Mouse (Mus musculus): ENCODE measurements around the gene Il2rb. TPM values are rescaled to one million over a fixed set of nuclear protein-coding genes. Genes with fewer than 3 reads are reported as not detected.
A peak's percentile ranks its signal among the peaks of the same experiment; 100 is the strongest.

The Il2rb gene
- polyA plus RNA-seq, 1 experiment, result 3.1 TPM

GRCm38 (mm10) chr15:78520112-78520715 lies 25.1 kb upstream of the Il2rb start:
- no peak for DNase-seq (ENCODE audit: low read depth)

GRCm38 (mm10) chr15:78518221-78518620 lies 23.1 kb upstream of the Il2rb start:
- no peak for DNase-seq (ENCODE audit: low read depth)

- no peak for DNase-seq (ENCODE audit: low read depth)
Observed at GRCm38 (mm10) chr15:78515759-78516158, 20.7 kb upstream of the Il2rb start.

GRCm38 (mm10) chr15:78514393-78515146 lies 19.5 kb upstream of the Il2rb start:
- no peak for DNase-seq (ENCODE audit: low read depth)

DNA sequence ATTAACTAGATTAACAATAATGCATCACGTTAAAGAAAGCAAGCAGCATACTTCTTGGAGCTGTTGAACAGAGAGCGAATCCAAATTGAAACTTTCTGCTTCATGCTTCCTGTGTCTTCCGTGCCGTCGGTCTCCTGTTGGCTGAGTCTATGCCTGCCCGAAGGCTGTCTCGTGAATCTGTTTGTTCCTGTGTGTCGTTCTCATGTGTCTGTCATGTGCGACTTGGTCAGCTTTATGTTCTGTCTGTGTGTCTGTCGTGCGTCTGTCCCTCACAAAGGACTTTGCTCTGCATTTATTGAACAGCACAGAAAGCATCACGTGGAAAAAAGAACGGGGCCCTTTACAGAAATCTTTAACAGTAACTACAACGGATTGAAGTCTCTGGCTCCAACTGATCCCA lies 17.9 kb upstream of the Il2rb start:
- DNase-seq (ENCODE audit: low read depth), result no peak

DNA sequence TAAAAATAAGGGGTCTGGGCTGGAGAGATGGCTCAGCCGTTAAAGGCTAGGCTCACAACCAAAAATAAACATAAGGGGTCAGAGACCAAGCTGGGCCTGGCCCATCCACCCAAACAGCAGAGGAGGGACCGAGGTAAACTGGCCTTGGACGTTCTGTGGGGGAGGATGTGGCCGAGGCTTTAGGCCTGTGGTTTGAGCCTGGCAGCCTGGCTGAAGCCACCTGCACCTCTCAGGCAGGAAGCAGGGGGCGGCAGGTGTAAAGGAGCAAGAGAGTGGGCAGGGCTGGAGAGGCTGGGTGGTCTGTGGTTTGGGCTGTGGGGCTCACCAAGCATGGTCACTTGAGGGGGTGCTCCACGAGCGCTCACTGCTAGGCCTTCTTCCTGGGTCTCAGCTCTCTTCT lies 16.9 kb upstream of the Il2rb start:
- DNase-seq (ENCODE audit: low read depth), result no peak

DNA sequence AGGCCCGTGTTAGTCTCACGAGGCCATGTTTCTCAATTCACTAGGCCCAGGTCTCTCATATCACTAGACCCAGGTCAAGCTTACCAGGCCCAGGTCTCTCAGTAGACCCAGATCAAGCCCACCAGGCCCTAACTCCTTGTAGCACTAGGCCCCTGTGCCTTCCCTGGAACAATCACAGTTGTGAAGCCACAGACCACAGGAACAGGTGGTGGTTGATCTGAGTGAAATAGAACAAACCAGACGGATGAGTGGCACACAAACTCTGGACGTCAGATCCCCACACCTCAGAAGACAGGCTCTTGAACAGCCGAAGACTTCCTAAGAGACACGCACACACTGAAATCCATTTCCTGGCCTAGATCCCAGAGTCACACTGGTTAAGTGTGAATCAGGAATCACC lies 15.7 kb upstream of the Il2rb start:
- DNase-seq (ENCODE audit: low read depth), result no peak

- DNase-seq (ENCODE audit: low read depth), result no peak
Observed at GRCm38 (mm10) chr15:78510121-78510576, 15.1 kb upstream of the Il2rb start.

DNA sequence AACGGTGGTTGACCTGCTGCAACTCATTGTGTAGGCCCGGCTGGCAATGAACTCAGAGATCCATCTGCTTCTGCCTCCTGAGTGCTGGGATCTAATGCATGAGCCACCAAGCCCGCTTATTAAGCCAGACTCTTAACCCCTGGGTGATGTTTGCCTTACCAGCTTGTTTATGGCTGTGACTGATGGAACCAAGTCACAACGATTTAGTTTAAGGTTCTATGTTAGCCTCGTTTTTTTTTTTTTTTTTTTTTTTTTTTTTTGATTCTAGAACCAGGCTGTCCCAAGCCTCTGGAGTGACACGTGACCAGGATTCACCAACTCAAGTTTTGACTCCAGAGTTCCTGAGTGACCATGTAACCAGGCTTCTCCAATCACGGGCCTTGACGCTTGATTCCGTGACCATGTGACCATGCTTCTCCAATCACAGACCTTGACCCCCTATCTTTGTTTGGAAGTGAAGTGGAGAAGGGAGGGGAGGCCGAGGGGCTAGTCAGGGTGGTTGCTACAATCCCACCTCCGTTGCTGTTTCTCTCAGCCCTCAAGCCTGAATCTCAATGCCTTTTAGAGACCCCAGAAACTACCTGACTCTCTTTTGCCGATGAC lies 14.3 kb upstream of the Il2rb start:
- no peak for DNase-seq (ENCODE audit: low read depth)

GRCm38 (mm10) chr15:78508443-78508842 lies 13.4 kb upstream of the Il2rb start:
- DNase-seq (ENCODE audit: low read depth), result peak; percentile 54

DNA sequence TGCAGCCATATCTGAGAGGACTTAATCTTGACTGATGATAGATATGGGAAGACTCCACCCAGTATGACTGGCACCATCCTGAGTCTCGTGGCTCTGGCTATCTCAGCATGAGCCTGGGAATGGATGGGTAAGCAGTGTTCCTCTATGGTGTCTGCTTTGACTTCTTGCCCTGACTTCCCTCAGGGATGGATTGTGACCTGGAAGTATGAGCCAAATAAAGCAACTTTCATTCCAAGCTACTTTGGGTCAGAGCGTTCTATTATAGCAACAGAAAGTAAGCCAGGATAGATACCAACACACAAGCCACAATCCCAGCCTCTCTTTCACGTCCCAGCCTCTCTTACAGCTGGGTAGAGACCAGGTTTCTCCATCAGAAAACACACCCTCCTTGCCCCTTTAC lies 10.5 kb upstream of the Il2rb start:
- DNase-seq (ENCODE audit: low read depth), result peak; percentile 60

- no peak for DNase-seq (ENCODE audit: low read depth)
Observed at GRCm38 (mm10) chr15:78504816-78505215, 9.7 kb upstream of the Il2rb start.

- no peak for DNase-seq (ENCODE audit: low read depth)
Observed at GRCm38 (mm10) chr15:78504013-78504412, 8.9 kb upstream of the Il2rb start.

DNA sequence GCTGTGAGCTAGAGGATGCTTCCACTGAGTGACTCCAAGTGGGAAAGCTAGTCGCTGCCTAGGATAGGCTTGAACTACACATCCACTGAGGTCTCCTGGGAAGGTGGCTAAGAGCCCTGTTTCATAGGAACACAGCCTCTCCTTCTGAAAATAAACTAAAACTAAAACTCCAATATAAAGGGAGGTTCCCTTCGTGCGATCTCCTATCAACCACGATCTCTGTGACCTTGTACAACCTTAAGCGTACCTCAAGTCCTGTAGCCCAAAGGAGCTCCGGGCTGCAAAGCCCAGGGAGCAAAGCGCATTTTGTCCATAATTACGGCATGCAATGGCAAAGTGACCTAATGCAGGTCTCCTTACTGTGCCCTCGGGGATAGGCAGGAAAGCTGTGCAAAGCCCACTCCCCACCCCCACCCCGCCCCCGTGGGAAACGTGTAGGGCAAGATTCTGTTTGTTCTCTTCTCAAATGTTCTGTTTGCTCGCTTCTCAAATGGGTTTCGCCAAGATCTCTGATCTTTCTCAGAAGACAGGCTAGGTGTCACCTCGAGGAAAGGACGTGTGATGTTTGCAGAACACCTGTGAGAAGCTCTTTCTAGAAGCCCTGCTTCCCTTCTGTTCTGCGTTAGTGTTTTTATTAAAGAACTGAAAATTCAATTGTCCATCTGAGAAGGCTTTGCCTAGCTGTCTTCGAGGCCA lies 7.5 kb upstream of the Il2rb start:
- no peak for DNase-seq (ENCODE audit: low read depth)

DNA sequence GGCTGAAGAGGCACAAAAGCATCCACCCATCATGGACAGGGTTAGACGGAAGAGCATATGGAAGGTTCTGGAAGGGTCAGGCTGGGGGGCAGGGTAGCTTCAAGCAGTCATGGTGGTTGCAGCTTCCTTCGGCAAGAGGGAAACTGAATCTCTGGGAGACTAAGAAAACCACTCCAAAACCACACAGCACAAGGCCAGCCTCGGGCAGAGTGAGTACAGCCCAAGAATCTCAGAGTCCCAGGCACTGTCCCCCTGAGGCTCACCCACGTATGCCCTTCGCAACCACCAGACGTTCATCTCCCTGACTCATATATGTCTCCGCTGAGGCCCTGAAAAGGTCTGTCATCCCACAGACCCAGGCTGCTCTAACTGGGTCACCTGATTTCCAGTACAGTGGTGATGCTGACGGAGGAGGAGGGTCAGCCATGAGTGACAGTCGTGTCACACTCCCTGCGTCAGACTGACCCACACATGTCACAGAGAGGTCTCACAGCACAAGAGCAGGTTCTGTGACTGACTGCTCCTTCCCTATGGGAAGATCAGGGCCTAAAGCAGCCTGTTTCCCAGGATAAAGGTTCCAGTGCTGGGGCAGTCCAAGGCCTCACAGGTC lies 1.6 kb downstream of the Il2rb start:
- DNase-seq (ENCODE audit: low read depth), result no peak

DNA sequence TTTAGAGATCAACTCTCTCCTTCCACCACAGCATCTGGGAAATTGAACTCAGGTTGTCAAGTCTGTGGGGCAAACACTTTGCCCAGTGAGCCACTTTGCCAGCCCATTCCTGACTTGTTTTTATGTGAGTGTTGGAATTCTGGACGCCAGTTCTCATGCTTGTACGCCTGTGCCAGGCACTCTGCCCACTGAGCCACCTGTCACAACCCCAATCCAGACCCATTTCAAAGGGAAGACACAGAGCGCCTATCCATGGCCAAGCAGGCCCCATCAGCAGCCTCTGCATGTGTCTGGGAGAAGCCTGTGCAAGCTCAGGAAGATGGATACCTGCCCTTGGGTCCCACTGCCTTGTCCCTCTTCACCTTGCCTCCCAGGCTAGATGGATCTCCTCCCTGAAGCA lies 3.8 kb downstream of the Il2rb start:
- no peak for DNase-seq (ENCODE audit: low read depth)

GRCm38 (mm10) chr15:78489906-78490305 lies 5.2 kb downstream of the Il2rb start:
- DNase-seq (ENCODE audit: low read depth), result no peak

DNA sequence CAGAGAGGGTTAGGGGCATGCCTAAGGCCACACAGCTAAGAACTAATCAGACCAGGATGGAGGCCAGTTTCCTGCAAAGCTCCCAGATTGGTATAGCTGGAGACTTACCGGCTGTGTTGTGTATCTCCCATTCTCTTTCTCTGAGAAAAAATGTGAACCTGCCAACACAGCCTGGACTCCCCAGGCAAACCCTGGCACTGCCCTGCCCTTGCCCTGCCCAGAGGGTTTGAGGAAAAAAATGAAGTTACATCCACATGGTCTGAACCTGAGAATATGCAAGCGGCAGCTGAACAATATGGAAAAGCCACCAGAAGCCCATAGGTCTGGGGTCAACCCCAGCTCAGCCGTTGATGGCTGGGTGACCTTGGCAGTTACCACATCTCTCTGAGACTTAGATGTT lies 5.8 kb downstream of the Il2rb start:
- no peak for DNase-seq (ENCODE audit: low read depth)

DNA sequence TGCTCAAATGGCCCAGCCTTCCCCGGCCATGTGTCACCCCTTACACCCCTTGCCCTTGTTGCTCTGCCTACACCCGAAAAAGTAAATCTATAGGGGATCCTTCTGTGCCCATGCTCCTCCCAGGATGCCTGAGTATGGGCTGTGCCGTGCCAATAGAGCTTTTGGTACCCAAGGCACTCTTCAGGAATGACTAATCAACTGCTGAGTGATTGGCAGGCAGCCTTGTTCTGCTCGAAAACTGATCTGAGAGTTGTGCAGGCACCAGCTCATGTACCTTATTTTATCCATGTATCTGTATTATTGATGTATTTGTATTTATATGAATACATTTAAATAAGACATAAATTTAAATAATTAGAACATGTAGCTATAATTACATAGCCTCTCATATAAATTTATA lies 8.0 kb downstream of the Il2rb start:
- no peak for DNase-seq (ENCODE audit: low read depth)

- no peak for DNase-seq (ENCODE audit: low read depth)
Observed at GRCm38 (mm10) chr15:78486564-78486963, 8.5 kb downstream of the Il2rb start.

GRCm38 (mm10) chr15:78483311-78483710 lies 11.8 kb downstream of the Il2rb start:
- no peak for DNase-seq (ENCODE audit: low read depth)

- DNase-seq (ENCODE audit: low read depth), result no peak
Observed at GRCm38 (mm10) chr15:78482518-78482917, 12.6 kb downstream of the Il2rb start.
